Mouse (Mus musculus): ENCODE measurements around the gene March7. TPM values are rescaled to one million over a fixed set of nuclear protein-coding genes. Genes with fewer than 3 reads are reported as not detected.

March7 gene
- total RNA-seq, 2 experiments from 2014 or later: 53.9 to 59.4 TPM

GRCm38 (mm10) chr2:60209122-60209611, 520 bp upstream of the March7 start:
- intact Hi-C loops (cut with DNase I): loop anchor here (5.0 to 10.0 kb wide), 2 partner anchors 87 to 684 kb away; no protein-coding TSS in a partner anchor
- no peak for DNase-seq (ENCODE audit: low spot score in 2 of 2)

DNA sequence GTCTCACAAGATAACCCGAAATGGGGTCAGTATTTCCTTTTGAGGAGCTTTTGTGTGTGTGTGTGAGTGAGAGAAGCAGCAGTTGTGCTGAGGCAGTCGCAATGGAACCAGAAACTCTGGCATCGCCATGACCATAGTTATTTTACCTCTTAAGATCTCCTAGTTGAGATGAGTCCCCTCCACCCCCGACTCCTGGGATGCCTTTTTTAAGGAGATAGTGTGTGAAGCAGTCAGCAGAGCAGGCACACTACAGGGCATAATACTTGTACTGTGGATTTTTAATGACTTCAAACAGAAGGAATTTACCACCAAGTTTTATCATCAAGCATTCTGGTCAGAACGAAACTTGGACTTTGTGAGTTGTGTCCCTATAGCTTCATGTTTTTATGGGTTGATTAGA, 1.1 kb downstream of the March7 start:
- no peak for DNase-seq (ENCODE audit: low spot score in 2 of 2)
- intact Hi-C loops (cut with DNase I): no loop called here

GRCm38 (mm10) chr2:60212488-60212887, 2.8 kb downstream of the March7 start:
- intact Hi-C loops (cut with DNase I): no loop called here
- DNase-seq (ENCODE audit: low spot score in 2 of 2): no peak

DNA sequence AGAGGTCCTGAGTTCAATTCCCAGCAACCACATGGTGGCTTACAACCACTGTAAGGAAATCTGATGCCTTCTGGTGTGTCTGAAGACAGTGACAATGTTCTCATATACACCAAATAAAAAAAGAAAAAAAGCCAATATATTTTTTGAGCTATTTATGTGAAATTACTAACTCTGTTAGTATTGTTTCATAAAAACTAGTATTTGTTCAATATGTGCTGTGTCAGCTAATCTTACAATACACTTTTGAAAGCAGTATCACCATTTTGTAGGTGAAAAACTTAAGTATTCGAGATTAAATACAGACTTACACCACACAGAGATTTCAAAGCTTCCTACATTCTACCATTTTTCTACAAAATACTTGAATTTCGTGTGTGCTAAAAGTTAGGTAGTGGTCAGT, 5.0 kb downstream of the March7 start:
- no peak for DNase-seq (ENCODE audit: low spot score in 2 of 2)
- intact Hi-C loops (cut with DNase I): no loop called here

DNA sequence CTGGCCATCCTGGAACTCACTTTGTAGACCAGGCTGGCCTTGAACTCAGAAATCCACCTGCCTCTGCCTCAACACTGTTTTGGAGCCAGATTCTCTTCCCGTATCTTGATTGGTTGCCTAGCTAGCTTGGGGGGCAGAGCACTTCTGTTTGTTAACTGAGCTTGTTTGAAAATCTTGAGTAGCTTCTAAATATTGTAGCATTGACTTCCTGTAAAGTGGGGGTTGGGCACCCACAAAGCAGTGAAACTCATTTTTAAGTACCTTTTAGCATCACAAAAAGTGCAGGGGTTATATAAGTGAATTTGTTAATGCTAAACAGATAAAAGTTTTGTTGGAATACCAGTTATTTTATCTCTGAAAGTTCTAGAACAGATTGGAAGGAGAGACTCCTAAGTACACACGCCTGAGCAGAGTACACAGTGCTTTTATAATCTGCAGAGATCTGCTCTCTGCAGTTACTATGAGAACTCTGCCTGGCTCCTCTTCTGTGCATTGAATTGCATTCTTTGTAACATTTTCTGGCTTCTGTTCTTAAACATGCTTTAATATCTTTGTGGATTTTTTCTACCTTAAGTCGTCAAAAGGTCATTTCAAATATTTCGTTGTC, 7.0 kb downstream of the March7 start:
- no peak for DNase-seq (ENCODE audit: low spot score in 2 of 2)
- intact Hi-C loops (cut with DNase I): no loop called here

DNA sequence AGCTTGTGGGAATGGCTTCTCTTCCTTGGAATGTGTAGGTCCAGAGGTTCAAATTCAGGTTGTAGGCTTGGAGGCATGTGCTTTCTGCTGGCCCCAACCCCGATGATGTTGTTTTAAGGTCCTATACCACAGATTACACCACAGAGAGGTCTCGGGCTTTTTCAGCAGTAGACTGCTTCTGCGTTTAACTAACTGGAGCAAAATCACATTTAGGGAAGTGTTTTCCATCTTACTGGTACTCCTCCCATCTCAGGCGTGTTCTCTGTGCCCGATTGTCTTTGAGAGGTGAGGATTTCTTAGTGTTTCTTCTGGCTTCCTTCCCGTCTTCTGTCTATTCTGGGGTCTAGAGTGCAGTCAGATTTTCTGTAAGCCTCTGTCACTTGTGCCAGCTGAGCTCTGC, 7.9 kb downstream of the March7 start:
- intact Hi-C loops (cut with DNase I): no loop called here
- DNase-seq (ENCODE audit: low spot score in 2 of 2): no peak

DNA sequence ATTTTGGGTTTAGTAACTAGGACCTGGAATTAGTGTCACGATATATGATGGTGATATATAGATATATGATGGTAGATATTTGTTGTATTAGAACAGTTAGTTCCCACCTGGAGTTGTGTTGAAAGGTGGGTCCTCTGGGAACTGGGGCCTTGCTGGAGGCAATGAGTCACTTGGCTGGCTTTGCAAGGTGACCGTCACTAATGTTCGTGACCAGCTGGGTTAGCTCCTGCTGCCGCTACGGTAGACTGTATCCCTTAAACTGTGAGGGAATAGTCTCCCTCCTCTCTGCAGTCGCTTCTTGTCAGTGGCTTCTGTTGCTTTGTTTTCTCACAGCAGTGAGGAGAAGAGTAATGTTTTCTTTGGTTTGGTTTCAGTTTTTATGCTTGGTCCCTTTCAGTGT, 11.5 kb downstream of the March7 start:
- no peak for DNase-seq (ENCODE audit: low spot score in 2 of 2)
- intact Hi-C loops (cut with DNase I): no loop called here

DNA sequence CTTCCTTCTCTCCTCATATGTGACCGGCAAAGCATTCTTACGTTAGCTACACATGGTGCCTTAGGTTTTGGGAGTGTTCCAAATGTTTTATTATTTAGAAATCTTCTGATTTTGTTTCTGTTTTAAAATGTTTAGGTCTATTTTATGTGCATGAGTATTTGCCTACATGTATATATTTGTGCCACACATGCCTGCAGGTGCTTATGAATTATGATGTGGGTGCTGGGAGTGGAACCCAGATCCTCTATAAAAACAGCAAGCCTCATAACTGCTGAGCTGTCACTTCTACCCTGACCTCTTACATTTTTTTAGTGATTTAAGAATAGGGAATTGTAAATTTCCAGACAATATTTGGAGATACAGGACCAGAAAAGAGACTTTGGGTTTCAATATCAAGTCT, 12.3 kb downstream of the March7 start:
- intact Hi-C loops (cut with DNase I): no loop called here
- DNase-seq (ENCODE audit: low spot score in 2 of 2): no peak

DNA sequence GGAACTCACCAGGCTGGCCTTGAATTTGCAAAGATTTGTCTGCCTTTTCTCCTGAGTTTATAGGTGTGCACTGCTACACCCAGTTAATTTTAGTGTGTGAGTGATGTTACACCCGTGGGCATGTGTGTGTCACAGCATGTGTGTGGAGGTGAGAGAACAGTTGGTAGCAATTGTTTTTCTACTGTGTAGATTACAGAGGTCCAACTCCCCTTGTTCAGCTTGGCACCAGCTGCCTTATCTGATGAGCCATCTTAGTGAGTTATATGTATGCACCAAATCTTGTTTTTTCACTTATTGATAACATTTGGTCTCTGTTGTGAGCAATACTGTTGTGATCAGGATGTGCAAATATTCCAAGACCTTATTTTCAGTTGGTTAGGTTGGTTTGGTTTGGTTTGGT, 13.8 kb downstream of the March7 start:
- intact Hi-C loops (cut with DNase I): no loop called here
- no peak for DNase-seq (ENCODE audit: low spot score in 2 of 2)

DNA sequence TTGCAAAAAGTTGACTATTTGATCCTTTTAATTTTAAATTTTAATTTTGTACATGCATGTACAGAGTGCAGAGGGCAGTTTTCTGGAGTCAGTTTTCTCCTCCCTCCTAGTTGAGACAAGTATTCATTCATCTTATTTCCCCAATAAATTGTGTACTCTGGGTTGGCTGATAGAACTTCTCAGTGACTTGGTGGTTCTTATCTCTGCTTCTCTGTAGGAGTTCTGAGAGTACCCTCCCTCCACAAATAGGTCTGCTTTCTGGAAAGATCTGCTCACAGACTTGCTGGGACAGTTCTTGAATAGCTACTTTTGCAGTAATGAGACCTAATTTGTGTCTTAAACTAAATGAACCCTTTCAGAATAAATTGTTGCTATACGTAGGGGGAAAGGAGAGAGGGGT, 18.8 kb downstream of the March7 start:
- intact Hi-C loops (cut with DNase I): no loop called here
- DNase-seq (ENCODE audit: low spot score in 2 of 2): no peak

GRCm38 (mm10) chr2:60230361-60230760, 20.7 kb downstream of the March7 start:
- intact Hi-C loops (cut with DNase I): no loop called here

DNA sequence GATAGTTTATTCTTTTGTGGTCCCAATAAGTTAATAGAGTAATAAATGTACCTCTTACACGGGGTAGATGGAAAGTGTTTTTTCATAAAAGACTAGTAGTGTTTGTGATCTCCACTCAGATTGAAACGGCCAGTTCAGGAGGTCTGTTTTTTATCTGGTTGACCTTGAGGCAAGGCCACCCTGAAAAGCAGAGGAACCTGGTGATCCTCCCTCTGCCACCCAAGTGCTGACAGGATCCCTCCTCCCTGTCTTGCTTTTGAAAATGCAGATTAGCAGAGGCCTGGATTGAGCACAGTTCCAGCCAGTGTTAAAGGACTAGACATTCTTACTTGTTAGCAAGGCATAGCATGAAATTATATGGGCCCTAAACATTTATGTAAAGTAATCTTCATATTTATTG, 23.5 kb downstream of the March7 start:
- intact Hi-C loops (cut with DNase I): no loop called here
- DNase-seq (ENCODE audit: low spot score in 2 of 2): no peak

More at GRCm38 (mm10) chr2:60230361-60230760, 20.7 kb downstream of the March7 start:
- DNase-seq (ENCODE audit: low spot score in 2 of 2): no peak

GRCm38 (mm10) chr2:60234506-60234905, 24.8 kb downstream of the March7 start:
- intact Hi-C loops (cut with DNase I): no loop called here
- DNase-seq (ENCODE audit: low spot score in 2 of 2): no peak

- DNase-seq (ENCODE audit: low spot score in 2 of 2): no peak
- intact Hi-C loops (cut with DNase I): no loop called here
Measured at GRCm38 (mm10) chr2:60252782-60253181, 43.1 kb downstream of the March7 start.

GRCm38 (mm10) chr2:60253506-60253905, 43.8 kb downstream of the March7 start:
- peak; percentile 18 to 22 for DNase-seq (ENCODE audit: low spot score in 2 of 2)
- intact Hi-C loops (cut with DNase I): no loop called here

DNA sequence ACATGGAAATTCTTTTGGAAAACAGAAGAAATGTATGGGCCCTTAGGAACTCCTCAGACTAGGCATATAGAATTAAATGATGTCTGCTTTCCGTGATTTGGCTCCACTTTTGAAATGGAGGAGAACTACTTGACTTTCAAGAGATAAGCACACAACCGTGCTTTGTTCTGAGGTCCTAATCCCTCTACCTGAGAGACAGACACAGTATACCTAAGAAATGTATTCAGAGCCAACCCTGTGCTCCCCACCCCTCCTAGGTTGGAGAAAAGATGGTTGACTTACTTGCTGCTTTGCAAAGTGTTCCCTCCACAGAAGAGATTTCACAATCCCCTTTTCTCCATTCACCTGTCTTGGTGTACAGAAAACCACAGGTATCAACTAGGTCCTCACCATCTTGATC, 47.1 kb downstream of the March7 start:
- no peak for DNase-seq (ENCODE audit: low spot score in 2 of 2)
- intact Hi-C loops (cut with DNase I): no loop called here

DNA sequence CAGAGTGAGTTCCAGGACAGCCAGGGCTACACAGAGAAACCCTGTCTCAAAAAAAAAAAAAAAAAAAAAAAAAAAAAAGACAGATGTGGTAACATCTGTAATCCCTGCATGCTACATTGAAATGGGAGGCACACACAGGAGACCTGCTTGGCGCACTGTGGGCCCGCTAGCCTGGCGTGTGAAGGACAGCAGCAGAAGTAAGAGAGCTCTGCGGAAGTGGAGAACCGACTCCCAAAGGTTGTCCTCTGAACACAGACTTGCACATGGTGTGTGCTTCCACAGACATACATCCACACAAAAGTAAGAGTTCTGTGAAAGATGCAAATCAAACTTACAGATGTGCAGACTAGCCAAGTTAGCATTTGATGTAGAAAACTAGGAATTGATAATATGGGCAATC, 49.5 kb downstream of the March7 start:
- no peak for DNase-seq (ENCODE audit: low spot score in 2 of 2)
- intact Hi-C loops (cut with DNase I): no loop called here

GRCm38 (mm10) chr2:60260621-60261350, 51.1 kb downstream of the March7 start:
- DNase-seq (ENCODE audit: low spot score in 2 of 2): no peak
- intact Hi-C loops (cut with DNase I): no loop called here

GRCm38 (mm10) chr2:60267567-60267966, 57.9 kb downstream of the March7 start:
- no peak for DNase-seq (ENCODE audit: low spot score in 2 of 2)
- intact Hi-C loops (cut with DNase I): no loop called here

- no peak for DNase-seq (ENCODE audit: low spot score in 2 of 2)
- intact Hi-C loops (cut with DNase I): no loop called here
Measured at GRCm38 (mm10) chr2:60269856-60270479, 60.3 kb downstream of the March7 start.

DNA sequence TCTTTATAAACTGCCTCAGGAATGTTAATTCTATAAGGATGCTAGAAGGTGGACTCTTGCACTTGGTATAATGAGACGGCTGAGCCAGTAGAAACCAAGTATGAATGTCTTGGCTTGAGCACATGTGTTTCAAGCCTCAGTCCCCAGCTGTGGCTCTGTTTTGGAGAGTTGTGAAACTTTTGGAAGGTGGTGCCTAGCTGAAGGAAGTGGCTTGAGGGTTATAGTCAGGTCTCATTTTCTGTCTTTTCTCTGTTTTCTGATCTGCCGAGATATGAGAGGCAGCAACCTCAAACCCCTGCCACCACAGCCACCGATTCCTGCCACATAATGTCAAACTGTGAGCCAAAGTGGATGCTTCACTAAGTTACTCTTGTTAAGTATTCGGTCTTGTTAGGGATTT, 68.9 kb downstream of the March7 start:
- no peak for DNase-seq (ENCODE audit: low spot score in 2 of 2)
- intact Hi-C loops (cut with DNase I): no loop called here

Measured in left cerebral cortex, postnatal 36 days (tissue).